Mouse (Mus musculus) monocyte, adult 59 days (primary cell): Measurements from ENCODE around the gene Ube3b. TPM values are rescaled to one million over a fixed set of nuclear protein-coding genes. Genes with fewer than 3 reads are reported as not detected.

ENCODE experiments used
- total RNA-seq, 2 experiments: library from RNA; stranded (reverse); gene quantifications; one replicate each; pipeline ENCODE4 v1.2.4; 2023

The Ube3b gene
- total RNA-seq: 10 to 100 TPM; 59.0 to 63.4 TPM

DNA sequence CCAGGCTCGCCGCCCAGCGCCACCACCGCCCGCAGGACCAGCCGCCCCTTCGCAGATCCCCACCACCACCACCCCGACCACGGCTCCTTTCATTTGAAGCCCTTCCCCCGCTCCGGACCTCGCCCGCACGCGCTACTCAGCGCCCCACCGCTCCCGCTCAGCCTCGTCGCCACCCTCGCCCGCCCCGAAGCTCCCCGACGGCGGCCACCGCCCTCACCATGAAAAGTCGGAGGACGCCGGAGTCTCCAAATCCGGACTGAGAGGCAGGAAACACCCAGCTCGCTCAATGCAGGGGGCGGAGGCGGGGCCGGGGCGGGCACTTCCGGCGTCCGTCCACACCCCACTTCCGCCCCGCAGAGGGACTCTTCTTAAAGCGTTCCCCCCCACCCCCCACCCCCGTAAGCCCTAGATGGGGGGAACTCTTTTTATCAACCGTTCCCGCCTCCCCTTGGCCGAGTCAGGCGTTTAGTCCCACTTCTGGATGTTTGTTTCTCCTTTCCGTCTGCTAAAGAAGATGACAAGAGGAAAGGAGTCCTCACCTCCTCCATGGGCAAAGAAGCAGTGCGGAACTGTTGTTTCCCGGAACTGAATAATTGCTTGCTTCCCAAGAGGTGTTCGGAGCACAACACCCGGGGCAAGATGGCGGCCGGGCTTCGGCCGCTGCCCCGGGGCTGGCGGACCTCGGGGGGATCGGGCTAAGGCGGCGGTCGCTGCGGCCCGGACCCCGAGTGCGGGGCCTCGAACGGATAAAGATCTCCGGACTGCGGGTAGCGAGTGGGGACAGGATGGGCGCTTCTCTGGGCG is at the start of gene Ube3b, which contains the start of gene Kctd10:
Gene Ube3b, plus strand, starts transcription at position 399 of the 804 bp plus-strand sequence.
Gene Kctd10, minus strand, starts transcription at position 300 of the 804 bp plus-strand sequence.

GRCm38 (mm10) chr5:114443566-114444367 is 63.4 kb downstream of the Ube3b start, which contains the start of the genes Mmab and Mvk:
Mmab (minus strand) TSS chr5:114444060.
Mvk (plus strand) TSS chr5:114444269.

Other genes starting within 250 kb of the Ube3b start
- under 1 TPM; 0.18 to 0.21 TPM for gene Acacb, start 234.1 kb upstream of the Ube3b start, total RNA-seq
- gene Foxn4, start 106.8 kb upstream of the Ube3b start, total RNA-seq: not detected
- gene Myo1h, start 91.4 kb upstream of the Ube3b start, total RNA-seq: 1 to 10 TPM; 6.7 to 8.6 TPM
- gene Kctd10, start 99 bp upstream of the Ube3b start, total RNA-seq: 10 to 100 TPM; 73.3 to 77.8 TPM
- 1 to 10 TPM; 4.2 to 4.9 TPM for gene Mmab, start 63.5 kb downstream of the Ube3b start, total RNA-seq
- 1 to 10 TPM; 7.8 to 8.0 TPM for gene Mvk, start 63.7 kb downstream of the Ube3b start, total RNA-seq
- under 1 TPM; 0.52 to 0.70 TPM for gene Fam222a, start 187.4 kb downstream of the Ube3b start, total RNA-seq